Mouse (Mus musculus) CD4-positive, CD25-positive, alpha-beta regulatory T cell, adult 4 months (primary cell): ENCODE data around the gene Hsd3b7. TPM values are rescaled to one million over a fixed set of nuclear protein-coding genes. Genes with fewer than 3 reads are reported as not detected.
A peak's percentile ranks its signal among the peaks of the same experiment; 100 is the strongest.
"Not testable (repeated sequence)": the region's sequence is repeated elsewhere in the genome, so short reads cannot be mapped to it uniquely, and the experiment has no call there.

Source experiments
- ATAC-seq: one replicate; pipeline ENCODE4 v1.8.0; 2017
- polyA plus RNA-seq, 2 experiments: library from polyadenylated mRNA; unstranded; fragments of 100-300 nt; shearing (Covaris generic); gene quantifications; one replicate each; pipeline ENCODE4 v1.2.1; 2017

Gene Hsd3b7
- polyA plus RNA-seq, 2 experiments from 2014 or later: 3.9 to 6.8 TPM

DNA sequence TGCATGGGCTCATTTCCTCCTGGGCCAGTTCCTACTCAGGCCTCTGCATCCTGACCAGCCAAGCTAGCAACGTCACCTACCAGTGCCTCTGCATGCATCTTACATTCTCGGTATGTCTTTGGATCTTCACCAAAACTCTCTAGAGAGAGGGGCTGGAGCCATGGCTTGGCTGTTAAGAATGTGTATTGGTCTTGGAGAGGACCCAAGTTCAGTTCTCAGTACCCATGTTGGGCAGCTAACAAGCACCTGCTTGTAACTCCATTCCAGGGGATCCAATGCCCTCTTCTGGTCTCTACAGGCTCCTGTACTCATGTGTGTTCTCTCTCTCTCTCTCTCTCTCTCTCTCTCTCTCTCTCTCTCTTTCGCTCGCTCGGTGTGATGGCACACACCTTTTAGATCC, 17.4 kb downstream of the Hsd3b7 start:
- no peak for ATAC-seq

DNA sequence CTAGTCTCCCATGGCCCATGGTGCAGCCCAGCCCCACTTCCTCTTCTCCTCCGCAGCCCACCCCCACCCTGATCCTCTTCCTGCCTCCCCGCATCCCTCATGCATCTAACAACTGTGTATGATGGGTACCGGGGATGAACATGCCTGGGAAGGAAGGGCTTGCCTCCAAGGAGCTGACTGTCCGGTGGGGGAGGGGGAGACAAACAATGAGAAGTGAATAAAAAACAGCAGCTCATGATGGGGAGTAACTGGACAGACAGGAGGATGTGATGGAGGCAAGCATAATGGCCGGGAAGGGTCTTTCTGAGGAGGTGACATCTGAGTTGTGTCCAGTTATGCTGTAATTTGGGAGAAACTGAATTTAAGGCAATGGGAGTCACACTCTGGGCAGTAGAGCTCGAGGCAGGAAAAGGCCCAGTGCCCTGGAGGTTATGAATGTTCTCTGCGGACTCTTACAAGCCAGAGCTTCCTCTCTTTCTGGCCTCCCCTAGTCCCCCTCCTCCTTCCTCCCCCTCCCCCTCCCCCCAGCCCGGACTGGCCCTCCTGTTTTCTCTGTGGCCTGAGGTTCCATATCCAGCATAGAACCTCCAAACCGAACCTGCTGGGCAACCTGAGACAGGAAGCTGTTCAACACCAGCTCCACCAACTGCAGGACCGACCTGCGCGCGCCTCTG, 20.6 kb downstream of the Hsd3b7 start:
- no peak for ATAC-seq

DNA sequence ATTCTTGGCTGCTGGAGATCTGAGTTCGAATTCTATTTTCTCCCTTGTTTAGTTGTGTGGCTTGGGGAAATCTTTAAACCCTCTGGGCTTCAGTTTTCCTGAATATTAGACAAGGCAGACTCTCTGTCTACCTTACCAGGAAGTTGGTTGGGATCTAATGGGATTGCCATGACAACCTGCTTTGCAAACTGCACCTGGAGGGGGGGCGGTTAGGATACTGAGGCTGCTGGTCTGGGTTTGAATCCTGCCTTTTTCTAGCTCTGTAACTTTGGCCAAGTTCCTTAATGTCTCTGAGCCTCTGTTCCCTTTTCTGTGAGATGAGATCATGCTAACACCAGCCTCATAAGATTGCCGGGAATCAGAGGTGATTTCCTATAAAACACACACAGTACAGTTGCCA, 22.1 kb downstream of the Hsd3b7 start:
- ATAC-seq: no peak

DNA sequence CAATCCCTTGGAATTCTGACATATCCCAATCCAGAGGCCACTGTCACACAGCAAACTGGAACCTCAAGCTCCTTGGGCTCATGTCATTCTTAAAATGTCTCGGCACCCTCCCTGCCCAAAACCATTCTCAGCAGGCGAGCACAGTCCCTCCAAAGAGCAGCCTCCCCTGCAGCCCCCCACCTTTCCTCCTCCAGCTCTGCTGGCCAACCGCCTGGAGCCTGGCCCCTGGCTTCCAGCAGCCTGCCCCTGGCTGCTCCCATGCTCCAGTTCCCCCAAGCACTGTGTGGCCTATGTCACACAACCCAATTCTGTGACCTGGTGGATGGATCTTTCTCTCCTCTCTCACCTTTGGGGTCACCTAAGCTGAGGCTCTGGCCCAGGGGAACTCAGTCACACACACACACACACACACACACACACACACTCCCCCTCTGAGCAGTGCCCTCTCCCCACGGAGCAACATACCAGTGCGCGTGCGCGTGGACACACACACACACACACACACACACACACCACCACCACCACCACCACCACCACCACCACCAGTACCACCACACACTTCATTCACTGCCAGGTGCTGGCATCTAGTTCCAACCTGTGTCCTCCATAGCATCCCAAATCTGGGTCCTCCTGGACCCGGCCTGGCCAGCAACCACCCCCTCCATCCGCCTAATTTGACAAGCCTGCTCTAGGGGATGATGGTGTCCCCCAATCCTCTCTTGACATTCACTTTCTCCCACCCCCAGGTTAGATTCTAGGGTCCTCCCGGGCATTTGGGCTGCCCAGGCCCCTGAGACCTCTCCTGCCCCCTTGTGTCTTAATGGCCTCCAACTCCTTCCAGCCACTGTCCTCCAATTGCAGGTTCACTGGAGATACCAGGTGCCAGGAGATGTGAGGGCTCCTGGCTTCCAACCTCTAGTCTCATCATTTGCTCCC, 23.1 kb downstream of the Hsd3b7 start:
- ATAC-seq: no peak

DNA sequence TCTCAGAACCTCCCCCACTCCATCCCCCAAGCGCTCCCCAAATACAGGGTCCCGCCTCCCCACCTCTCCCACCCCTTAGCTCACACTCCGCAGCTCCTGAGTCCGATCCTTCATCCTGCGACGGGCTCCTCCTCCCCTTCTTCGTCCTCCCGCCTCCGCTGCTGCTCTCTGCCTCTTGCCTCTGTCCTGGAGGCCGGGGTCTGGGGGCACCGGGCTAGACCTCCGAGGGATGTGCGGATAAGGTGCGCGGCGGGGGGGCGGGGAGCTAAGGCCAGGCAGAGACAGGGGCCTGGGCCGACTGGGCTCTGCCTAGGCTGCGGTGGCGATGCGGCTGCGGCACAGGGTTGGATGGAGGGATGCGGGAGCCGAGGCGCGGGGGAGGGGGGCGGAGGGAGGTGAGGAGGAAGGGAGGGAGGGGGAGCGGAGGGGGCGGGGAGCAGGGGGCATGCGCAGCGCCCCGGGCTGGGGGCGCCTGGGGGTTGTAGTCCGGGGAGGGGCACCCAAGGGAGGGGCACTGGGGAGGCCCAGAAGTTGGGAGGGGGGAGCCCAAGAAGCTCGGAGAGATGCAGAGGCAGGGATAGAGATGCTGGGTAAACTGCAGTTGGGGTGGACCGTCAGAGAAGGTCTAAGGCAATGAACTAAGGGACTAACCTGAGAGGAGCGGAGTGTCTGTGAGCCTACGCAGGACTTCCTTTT, 23.9 kb downstream of the Hsd3b7 start, which contains the start of the genes Stx4a and Stx1b:
TSS of gene Stx4a (plus strand) at position 119 of the 696 bp plus-strand sequence.
TSS of gene Stx1b (minus strand) at position 374 of the 696 bp plus-strand sequence.
- no peak for ATAC-seq

DNA sequence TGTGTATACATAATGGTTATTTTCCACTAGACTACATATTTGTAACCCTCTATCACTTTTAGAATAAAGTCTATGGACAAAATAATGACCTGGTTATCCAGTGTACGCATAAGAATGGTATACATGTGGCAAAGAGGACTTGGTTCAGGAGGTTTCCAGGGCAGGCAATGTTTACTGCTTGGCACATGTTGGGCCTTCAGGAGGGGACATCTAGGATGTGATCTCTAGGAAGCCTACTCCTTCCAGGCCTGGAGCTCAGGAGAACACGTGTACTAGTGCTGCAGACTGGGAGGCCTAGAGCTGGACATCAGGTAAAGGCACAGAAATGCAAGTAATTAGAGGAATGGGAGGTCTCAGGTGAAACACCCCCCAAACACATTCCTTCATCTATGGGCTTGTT, 35.1 kb downstream of the Hsd3b7 start:
- no peak for ATAC-seq

DNA sequence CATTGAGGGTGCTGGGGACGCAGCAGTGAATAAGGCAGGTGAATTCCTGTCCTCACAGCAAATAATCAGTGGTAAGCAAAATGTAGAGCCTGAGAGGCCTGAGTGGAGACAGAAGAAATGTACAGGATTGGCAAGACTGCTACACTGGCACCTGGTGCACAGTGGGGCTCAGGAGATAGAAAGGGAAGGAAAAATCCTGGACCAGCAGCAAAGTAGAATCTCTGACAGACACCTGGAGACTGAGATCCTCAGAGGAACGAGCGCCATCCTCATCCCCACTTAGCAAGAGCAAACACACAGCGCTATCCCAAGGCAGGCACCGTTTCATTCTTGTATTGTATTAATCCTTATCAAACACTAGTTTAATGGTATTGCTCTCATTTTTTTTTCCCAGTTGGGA, 37.1 kb downstream of the Hsd3b7 start:
- ATAC-seq: no peak

DNA sequence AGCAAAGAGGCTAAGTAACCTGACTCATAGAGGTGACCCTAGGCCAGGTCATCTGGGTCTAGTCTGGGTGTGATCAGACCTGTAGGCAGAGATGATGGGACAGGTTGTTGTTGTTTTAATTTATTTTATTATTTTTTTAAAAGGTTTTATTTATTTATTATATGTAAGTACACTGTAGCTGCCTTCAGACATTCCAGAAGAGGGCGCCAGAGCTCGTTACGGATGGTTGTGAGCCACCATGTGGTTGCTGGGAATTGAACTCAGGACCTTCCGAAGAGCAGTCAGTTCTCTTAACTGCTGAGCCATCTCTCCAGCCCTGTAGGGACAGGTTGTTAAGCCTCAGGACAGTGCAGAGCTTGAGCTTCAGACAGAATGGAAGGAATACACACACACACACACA, 37.5 kb downstream of the Hsd3b7 start:
- ATAC-seq: not testable (repeated sequence)

DNA sequence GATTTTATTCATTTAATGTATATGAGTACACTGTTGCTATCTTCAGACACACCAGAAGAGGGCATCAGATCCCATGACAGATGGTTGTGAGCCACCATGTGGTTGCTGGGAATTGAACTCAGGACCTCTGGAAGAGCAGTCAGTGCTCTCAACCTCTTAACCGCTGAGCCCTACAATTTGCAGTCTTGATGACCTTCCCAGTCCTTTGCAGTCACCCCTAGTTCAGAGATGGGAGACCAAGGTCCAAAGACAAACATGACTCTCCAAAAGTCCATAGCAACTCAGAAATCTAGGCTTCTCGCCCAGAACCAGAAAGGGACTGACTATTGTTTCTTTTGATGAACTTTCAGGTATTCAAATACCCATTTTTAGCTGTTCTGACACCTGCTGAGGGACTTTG, 39.6 kb downstream of the Hsd3b7 start:
- ATAC-seq: not testable (repeated sequence)

DNA sequence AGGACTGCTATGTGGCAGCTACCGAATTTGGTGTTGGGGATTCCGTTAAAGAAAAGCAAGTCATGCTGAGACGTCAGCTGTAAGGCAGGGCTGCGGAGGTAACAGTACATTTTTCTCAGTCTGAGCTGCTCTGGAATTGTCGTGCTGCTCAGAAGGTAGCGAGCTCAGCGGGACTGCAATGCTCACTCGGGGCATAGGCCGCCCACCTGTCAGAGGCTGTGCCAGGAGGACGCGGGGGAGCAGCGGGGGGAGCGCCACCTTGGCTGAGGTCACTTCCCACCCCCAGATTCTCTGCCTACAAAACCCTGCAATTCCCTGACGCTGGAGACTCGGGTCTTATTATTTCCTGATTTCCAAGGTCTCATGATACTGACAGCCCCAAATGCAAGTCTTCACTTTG, 40.5 kb downstream of the Hsd3b7 start:
- ATAC-seq: peak; percentile 23

DNA sequence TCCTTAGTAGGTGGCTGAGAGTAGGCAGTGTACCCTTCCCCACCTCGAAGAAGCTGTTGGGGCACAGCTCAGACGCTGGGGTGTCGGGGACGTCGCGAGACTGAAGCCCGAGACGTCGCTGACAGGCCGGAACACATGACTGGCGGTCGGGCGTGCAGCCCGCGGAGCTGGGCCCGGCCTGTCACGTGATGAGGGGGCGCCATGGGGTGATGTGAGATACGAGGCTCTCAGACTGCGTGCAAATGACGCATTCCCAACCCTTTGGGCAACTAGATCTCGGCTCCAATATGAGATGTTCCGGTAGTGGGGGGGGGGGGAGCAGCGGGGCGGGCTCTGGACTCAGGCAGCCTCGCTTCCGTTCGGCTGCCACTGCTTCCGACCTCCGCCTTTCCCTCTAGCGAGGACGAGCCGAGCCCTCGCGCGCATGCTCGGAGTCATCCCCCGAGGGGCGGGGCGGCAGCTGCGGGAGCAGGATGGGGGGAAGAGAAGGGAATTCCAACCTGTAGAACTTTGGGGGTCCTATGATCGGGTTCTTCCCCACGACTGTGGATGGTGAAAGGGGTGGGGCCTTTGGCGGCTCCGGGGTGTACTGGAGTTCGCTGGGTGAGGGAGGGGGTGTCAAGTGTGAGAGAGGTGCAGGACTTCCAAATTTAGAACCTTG, 41.1 kb downstream of the Hsd3b7 start:
- ATAC-seq: peak; percentile 77

DNA sequence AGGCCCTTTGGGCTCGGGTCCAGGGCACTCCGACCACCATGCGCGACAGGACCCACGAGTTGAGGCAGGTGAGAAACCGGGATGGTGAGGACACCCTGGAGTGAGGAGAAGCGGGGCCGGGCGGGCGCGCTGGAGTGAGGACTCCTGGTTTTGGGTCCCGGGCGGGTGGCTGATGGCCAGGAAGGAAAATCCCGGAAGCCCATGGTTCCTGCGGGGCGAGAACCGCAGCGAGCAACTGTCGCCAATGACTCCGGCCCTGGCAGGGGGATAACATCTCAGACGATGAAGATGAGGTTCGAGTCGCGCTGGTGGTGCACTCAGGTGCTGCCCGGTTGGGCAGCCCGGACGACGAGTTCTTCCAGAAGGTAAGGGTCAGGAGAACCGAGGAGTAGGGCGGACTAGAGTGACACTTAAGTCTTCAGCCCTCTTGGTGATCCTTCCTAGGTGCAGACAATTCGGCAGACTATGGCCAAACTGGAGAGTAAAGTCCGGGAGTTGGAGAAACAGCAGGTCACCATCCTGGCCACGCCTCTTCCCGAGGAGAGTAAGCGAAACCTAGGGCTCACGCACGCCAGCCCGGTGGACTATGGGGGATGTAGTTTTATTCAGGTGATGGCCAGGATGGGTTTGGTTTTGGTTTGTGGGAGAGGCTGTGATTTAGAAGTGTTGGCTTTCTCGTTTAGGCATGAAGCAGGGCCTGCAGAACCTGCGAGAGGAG, 41.8 kb downstream of the Hsd3b7 start:
- peak; percentile 74 for ATAC-seq

DNA sequence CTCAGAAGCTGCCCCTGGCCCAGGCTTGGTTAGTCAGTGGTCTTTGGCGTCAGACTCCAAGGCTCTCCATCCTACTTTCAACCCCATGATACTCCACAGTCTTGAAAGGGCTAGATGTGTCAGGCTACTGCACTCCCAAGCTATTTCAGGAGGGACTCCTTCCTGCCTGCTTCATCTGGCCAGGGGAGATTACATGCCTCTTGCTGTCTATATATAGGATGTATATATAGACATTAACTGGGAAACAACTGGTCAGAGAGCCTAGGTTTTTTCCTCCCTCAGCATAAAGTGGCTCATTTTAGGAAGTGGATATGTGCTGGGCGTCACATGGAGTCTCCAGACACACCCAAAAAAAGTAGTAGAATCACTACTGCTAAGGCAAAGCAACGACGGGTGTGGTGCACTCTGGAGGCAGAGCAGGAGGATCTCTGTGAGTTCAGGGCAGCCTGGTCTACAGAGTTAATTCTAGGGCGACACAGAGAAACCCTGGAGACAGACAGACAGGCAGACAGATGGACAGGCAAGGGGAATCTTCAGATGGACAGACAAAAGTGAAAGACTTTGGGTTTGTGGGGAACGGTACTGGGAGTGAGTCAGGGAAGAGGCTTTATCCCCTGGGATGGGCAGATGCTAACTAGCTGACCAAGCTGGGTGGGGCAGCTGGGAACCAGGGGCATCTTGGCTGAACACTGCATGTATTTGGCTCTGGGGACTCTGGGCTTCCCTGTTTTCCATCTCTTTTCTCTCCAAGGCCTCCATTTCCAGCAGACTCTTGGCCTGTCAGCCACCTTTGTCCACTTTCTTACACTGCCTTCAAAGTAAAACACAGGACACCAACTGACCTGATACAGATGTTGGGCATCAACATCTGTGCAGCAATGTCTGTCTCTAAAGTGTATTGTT, 49.8 kb downstream of the Hsd3b7 start:
- no peak for ATAC-seq

DNA sequence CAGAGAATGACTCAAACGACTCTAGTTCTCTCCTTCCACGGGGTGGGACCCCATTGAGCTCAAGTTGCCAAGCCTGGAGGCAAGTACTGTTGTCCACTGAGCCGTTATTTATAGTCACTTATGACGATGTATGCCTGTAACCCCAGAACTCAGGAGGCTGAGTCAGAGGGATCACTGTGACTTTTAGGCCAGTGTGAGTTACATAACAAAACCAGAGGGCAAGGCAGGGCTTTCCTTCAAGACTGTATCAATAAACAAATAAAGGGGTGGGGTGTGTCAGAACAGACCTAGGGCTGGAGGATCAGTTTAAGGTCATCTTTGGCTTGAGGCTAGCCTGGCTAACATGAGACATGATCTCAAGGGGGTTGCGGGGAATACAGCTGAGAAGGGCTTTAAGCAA, 50.5 kb downstream of the Hsd3b7 start:
- no peak for ATAC-seq

Other genes starting within 250 kb of the Hsd3b7 start
- 10 to 100 TPM; 39.7 to 91.0 TPM for gene Tmem265, start 239.2 kb upstream of the Hsd3b7 start, polyA plus RNA-seq
- gene Phkg2, start 227.3 kb upstream of the Hsd3b7 start, polyA plus RNA-seq: 100 to 1,000 TPM; 109 to 138 TPM
- gene Ccdc189, start 212.0 kb upstream of the Hsd3b7 start, polyA plus RNA-seq: under 1 TPM; 0.56 to 0.70 TPM
- gene Rnf40, start 211.8 kb upstream of the Hsd3b7 start, polyA plus RNA-seq: 10 to 100 TPM; 26.3 to 45.6 TPM
- gene Zfp629, start 184.8 kb upstream of the Hsd3b7 start, polyA plus RNA-seq: under 1 TPM; 0.16 to 0.56 TPM
- gene Bcl7c, start 91.7 kb upstream of the Hsd3b7 start, polyA plus RNA-seq: 1 to 10 TPM; 3.2 to 5.5 TPM
- gene Ctf1, start 87.9 kb upstream of the Hsd3b7 start, polyA plus RNA-seq: not detected
- gene Ctf2, start 68.4 kb upstream of the Hsd3b7 start, polyA plus RNA-seq: not detected
- gene Fbxl19, start 56.1 kb upstream of the Hsd3b7 start, polyA plus RNA-seq: under 1 TPM; 0.12 to 0.62 TPM
- gene Orai3, start 30.8 kb upstream of the Hsd3b7 start, polyA plus RNA-seq: 10 to 100 TPM; 12.8 to 15.4 TPM
- gene Setd1a, start 23.9 kb upstream of the Hsd3b7 start, polyA plus RNA-seq: 1 to 10 TPM; 5.8 to 6.6 TPM
- under 1 TPM; 0.65 to 0.99 TPM for gene Gm49388, start 15.0 kb upstream of the Hsd3b7 start, polyA plus RNA-seq
- 100 to 1,000 TPM in 1 of 2 experiments, 10 to 100 TPM in 1; 62.0 to 110 TPM for gene Stx4a, start 23.7 kb downstream of the Hsd3b7 start, polyA plus RNA-seq
- gene Stx1b, start 23.9 kb downstream of the Hsd3b7 start, polyA plus RNA-seq: not detected
- gene Zfp646, start 75.6 kb downstream of the Hsd3b7 start, polyA plus RNA-seq: 10 to 100 TPM; 25.1 to 29.0 TPM
- gene Zfp668, start 76.2 kb downstream of the Hsd3b7 start, polyA plus RNA-seq: 10 to 100 TPM in 1 of 2 experiments, 1 to 10 TPM in 1; 9.0 to 10.6 TPM
- 1 to 10 TPM in 1 of 2 experiments, under 1 TPM in 1; 0.85 to 1.2 TPM for gene Prss53, start 90.4 kb downstream of the Hsd3b7 start, polyA plus RNA-seq
- not detected for gene Gm21974, start 94.8 kb downstream of the Hsd3b7 start, polyA plus RNA-seq
- 10 to 100 TPM; 43.3 to 58.0 TPM for gene Vkorc1, start 95.0 kb downstream of the Hsd3b7 start, polyA plus RNA-seq
- gene Bckdk, start 103.5 kb downstream of the Hsd3b7 start, polyA plus RNA-seq: 100 to 1,000 TPM in 1 of 2 experiments, 10 to 100 TPM in 1; 59.0 to 108 TPM
- gene Kat8, start 111.9 kb downstream of the Hsd3b7 start, polyA plus RNA-seq: 10 to 100 TPM; 39.8 to 41.9 TPM
- not detected for gene Prss8, start 129.5 kb downstream of the Hsd3b7 start, polyA plus RNA-seq
- 1 to 10 TPM; 2.5 to 4.3 TPM for gene Prss36, start 146.1 kb downstream of the Hsd3b7 start, polyA plus RNA-seq
- 10 to 100 TPM; 59.4 to 88.7 TPM for gene Fus, start 166.9 kb downstream of the Hsd3b7 start, polyA plus RNA-seq
- 100 to 1,000 TPM; 247 to 260 TPM for gene Pycard, start 193.3 kb downstream of the Hsd3b7 start, polyA plus RNA-seq
- not detected for gene Trim72, start 203.3 kb downstream of the Hsd3b7 start, polyA plus RNA-seq